Mouse (Mus musculus) right cerebral cortex, postnatal 36 days (tissue): ENCODE measurements at regions not wholly inside any gene's neighbourhood (a gene's known extent, or its start where the extent isn't known, plus 50 kb on each side); places are given as distances from the start of the nearest gene placed in this dataset.
"Not testable (repeated sequence)": the region's sequence is repeated elsewhere in the genome, so short reads cannot be mapped to it uniquely, and the experiment has no call there.

ENCODE experiments used
- DNase-seq, 2 experiments: peaks; one replicate each; pipeline ENCODE4 v3.0.0; 2022; ENCODE audit warnings: low spot score in 2 of 2, mixed read lengths in 1 of 2

- no peak for DNase-seq
Measured at GRCm38 (mm10) chr2:17946047-17946446, 50.7 kb downstream of the H2al2a start.

GRCm38 (mm10) chr2:17945369-17945915, 51.3 kb downstream of the H2al2a start:
- peak in 1 of 2 experiments; percentile 2 for DNase-seq

GRCm38 (mm10) chr2:17943506-17943905, 53.3 kb downstream of the H2al2a start:
- no peak for DNase-seq

- DNase-seq: no peak
Measured at GRCm38 (mm10) chr2:17942528-17943387, 54.0 kb downstream of the H2al2a start.

GRCm38 (mm10) chr2:17941921-17942320, 54.8 kb downstream of the H2al2a start:
- DNase-seq: no peak

- DNase-seq: not testable (repeated sequence)
Measured at GRCm38 (mm10) chr2:17939857-17940848, 56.6 kb downstream of the H2al2a start.

- no peak for DNase-seq
Measured at GRCm38 (mm10) chr2:17939183-17939856, 57.4 kb downstream of the H2al2a start.

GRCm38 (mm10) chr2:17936527-17937139, 60.1 kb downstream of the H2al2a start:
- DNase-seq: no peak

- no peak for DNase-seq
Measured at GRCm38 (mm10) chr2:17935916-17936315, 60.8 kb downstream of the H2al2a start.

GRCm38 (mm10) chr2:17935466-17935865, 61.3 kb downstream of the H2al2a start:
- DNase-seq: no peak

- no peak for DNase-seq
Measured at GRCm38 (mm10) chr2:17934610-17935009, 62.1 kb downstream of the H2al2a start.

- no peak for DNase-seq
Measured at GRCm38 (mm10) chr2:17932932-17933790, 63.6 kb downstream of the H2al2a start.

- DNase-seq: no peak
Measured at GRCm38 (mm10) chr2:17932426-17932931, 64.3 kb downstream of the H2al2a start.

- no peak for DNase-seq
Measured at GRCm38 (mm10) chr2:17931881-17932280, 64.9 kb downstream of the H2al2a start.

GRCm38 (mm10) chr2:17918861-17919648, 77.7 kb downstream of the H2al2a start:
- DNase-seq: no peak

- DNase-seq: no peak
Measured at GRCm38 (mm10) chr2:17917238-17917946, 79.4 kb downstream of the H2al2a start.

GRCm38 (mm10) chr2:17902616-17903015, 94.1 kb downstream of the H2al2a start:
- no peak for DNase-seq

- DNase-seq: no peak
Measured at GRCm38 (mm10) chr2:17900202-17900601, 96.6 kb downstream of the H2al2a start.
